Mouse (Mus musculus) brain, embryonic 18.5 days (tissue): ENCODE results near the gene Thoc5.

Experiments
- DNase-seq: peaks from one replicate; pipeline ENCODE4 v3.0.0-alpha.2; 2012; ENCODE audit warnings: low read depth, low spot score

Thoc5 gene

GRCm38 (mm10) chr11:4974376-4975122, 79.4 kb downstream of the Thoc5 start:
- DNase-seq = no peak

- DNase-seq = no peak
Measured at GRCm38 (mm10) chr11:4975623-4976022, 80.5 kb downstream of the Thoc5 start.
